Mouse (Mus musculus) CH12.LX (cell line): ENCODE measurements around the gene Slc4a4.

ENCODE experiments used
- CHD2 ChIP-seq: IDR thresholded peaks from 2 replicates; pipeline ENCODE4 v1.6.1; 2011; ENCODE audit warnings: low read length, improper control_type of control experiment
- CTCF ChIP-seq, 2 experiments: IDR thresholded peaks in 1 of 2; conservative IDR thresholded peaks in 1 of 2; 2 replicates each; pipeline ENCODE4 v1.5.1; 2011 to 2012; ENCODE audit warnings: low read depth in 2 of 2, low read length in 2 of 2, improper control_type of control experiment in 1 of 2, inconsistent platforms in 1 of 2, mild to moderate bottlenecking in 1 of 2, moderate library complexity in 1 of 2
- E2F4 ChIP-seq: IDR thresholded peaks from 2 replicates; pipeline ENCODE4 v1.6.1; 2011; ENCODE audit warnings: low read depth, low read length, improper control_type of control experiment; ENCODE audit not compliant: insufficient replicate concordance
- HCFC1 ChIP-seq: IDR thresholded peaks from 2 replicates; pipeline ENCODE4 v1.6.1; 2012; ENCODE audit warnings: low read depth, mild to moderate bottlenecking, inconsistent platforms, low read length, improper control_type of control experiment
- MYC ChIP-seq: IDR thresholded peaks from 2 replicates; pipeline ENCODE4 v1.6.1; 2011; ENCODE audit warnings: low read depth, mild to moderate bottlenecking, improper control_type of control experiment, low read length
- POLR2A ChIP-seq: IDR thresholded peaks from 2 replicates; pipeline ENCODE4 v1.6.1; 2011; ENCODE audit warnings: low read depth, mild to moderate bottlenecking, improper control_type of control experiment, low read length

DNA sequence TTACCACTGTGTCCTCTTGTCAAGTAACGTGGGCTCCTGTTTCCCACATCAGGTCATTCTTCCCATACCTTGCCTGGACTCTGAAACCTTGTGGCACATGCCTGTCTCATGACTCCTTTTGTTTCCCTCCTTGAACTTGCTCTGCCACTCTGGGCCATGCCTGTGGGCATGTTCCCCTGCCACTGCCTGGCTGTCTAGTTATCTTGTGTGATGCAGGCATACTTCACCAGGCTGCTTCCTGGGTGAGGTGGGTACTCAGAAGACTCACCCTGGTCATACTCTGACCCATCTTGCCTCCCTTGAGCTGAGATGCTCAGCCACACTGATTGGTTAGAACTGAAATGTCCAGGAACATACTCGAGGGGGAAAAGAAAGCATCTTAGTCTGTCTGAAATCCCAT lies 390.4 kb downstream of the Slc4a4 start:
- TF ChIP-seq E2F4 (no peak), CHD2 (no peak), MYC (no peak), POLR2A (no peak), CTCF (conservative IDR thresholded peaks at IDR 0.05 in 1 of 2, IDR thresholded peaks at IDR 0.05 in 1 of 2; ENCODE audit: low read depth in 2 of 2, low read length in 2 of 2) (no peak), HCFC1 (no peak)
